Mouse (Mus musculus): ENCODE measurements at regions not wholly inside any gene's neighbourhood (a gene's known extent, or its start where the extent isn't known, plus 50 kb on each side); places are given as distances from the start of the nearest gene placed in this dataset.
A peak's percentile ranks its signal among the peaks of the same experiment; 100 is the strongest.

GRCm38 (mm10) chr6:6697418-6697979, 119.0 kb upstream of the Sem1 start:
- TF ChIP-seq POLR2A (IDR thresholded peaks at IDR 0.05; ENCODE audit: low read depth, low read length) (no peak), CTCF (conservative IDR thresholded peaks at IDR 0.05; ENCODE audit: insufficient read depth, insufficient read length, low read depth, low read length) (no peak)
- Histone ChIP-seq H3K27me3 (replicated peaks; ENCODE audit: control insufficient read depth, insufficient read depth, low read length) (no peaks in the 10 kb centered on the region), H3K36me3 (ENCODE audit: control insufficient read depth, insufficient read depth, low read length) (no peaks in the 10 kb centered on the region), H3K27ac (ENCODE audit: insufficient read depth, low read depth, low read length) (no peak overlapping the region), H3K4me3 (ENCODE audit: insufficient read depth, low read depth, low read length) (no peak overlapping the region), H3K4me1 (ENCODE audit: control insufficient read depth, insufficient read depth, low read length) (no peaks in the 10 kb centered on the region)
- WGBS = 49% methylated on average over 10 of the region's 10 CpGs
- DNase-seq = peak; percentile 29

GRCm38 (mm10) chr6:6706729-6707128, 128.3 kb upstream of the Sem1 start:
- H3K36me3 ChIP-seq (ENCODE audit: control insufficient read depth, insufficient read depth, low read length) = no peaks in the 10 kb centered on the region
- DNase-seq = no peak
- 84% methylated on average over 4 of the region's 4 CpGs for WGBS
- no peaks in the 10 kb centered on the region for H3K4me1 ChIP-seq (ENCODE audit: control insufficient read depth, insufficient read depth, low read length)
- TF ChIP-seq POLR2A (IDR thresholded peaks at IDR 0.05; ENCODE audit: low read depth, low read length) (no peak), CTCF (conservative IDR thresholded peaks at IDR 0.05; ENCODE audit: insufficient read depth, insufficient read length, low read depth, low read length) (no peak)
- H3K27me3 ChIP-seq (replicated peaks; ENCODE audit: control insufficient read depth, insufficient read depth, low read length) = no peaks in the 10 kb centered on the region
- no peak overlapping the region for H3K27ac ChIP-seq (ENCODE audit: insufficient read depth, low read depth, low read length)
- no peak overlapping the region for H3K4me3 ChIP-seq (ENCODE audit: insufficient read depth, low read depth, low read length)

- Histone ChIP-seq H3K27me3 (replicated peaks; ENCODE audit: control insufficient read depth, insufficient read depth, low read length) (no peaks in the 10 kb centered on the region), H3K36me3 (ENCODE audit: control insufficient read depth, insufficient read depth, low read length) (no peaks in the 10 kb centered on the region), H3K4me3 (ENCODE audit: insufficient read depth, low read depth, low read length) (no peak overlapping the region), H3K27ac (ENCODE audit: insufficient read depth, low read depth, low read length) (no peak overlapping the region), H3K4me1 (ENCODE audit: control insufficient read depth, insufficient read depth, low read length) (no peaks in the 10 kb centered on the region)
- 84% methylated on average over 3 of the region's 3 CpGs for WGBS
- DNase-seq = no peak
- TF ChIP-seq CTCF (conservative IDR thresholded peaks at IDR 0.05; ENCODE audit: insufficient read depth, insufficient read length, low read depth, low read length) (no peak), POLR2A (IDR thresholded peaks at IDR 0.05; ENCODE audit: low read depth, low read length) (no peak)
Observed at GRCm38 (mm10) chr6:6709057-6709456, 130.6 kb upstream of the Sem1 start.

GRCm38 (mm10) chr6:6730259-6730658, 132.9 kb upstream of the Dlx6 start:
- H3K27ac ChIP-seq (ENCODE audit: insufficient read depth, low read depth, low read length) = no peak overlapping the region
- H3K27me3 ChIP-seq (replicated peaks; ENCODE audit: control insufficient read depth, insufficient read depth, low read length) = no peaks in the 10 kb centered on the region
- H3K36me3 ChIP-seq (ENCODE audit: control insufficient read depth, insufficient read depth, low read length) = no peaks in the 10 kb centered on the region
- no peak for DNase-seq
- TF ChIP-seq POLR2A (IDR thresholded peaks at IDR 0.05; ENCODE audit: low read depth, low read length) (no peak), CTCF (conservative IDR thresholded peaks at IDR 0.05; ENCODE audit: insufficient read depth, insufficient read length, low read depth, low read length) (no peak)
- no peak overlapping the region for H3K4me3 ChIP-seq (ENCODE audit: insufficient read depth, low read depth, low read length)
- H3K4me1 ChIP-seq (ENCODE audit: control insufficient read depth, insufficient read depth, low read length) = no peaks in the 10 kb centered on the region
- 80% methylated on average over 3 of the region's 3 CpGs for WGBS

GRCm38 (mm10) chr6:6745394-6745793, 117.7 kb upstream of the Dlx6 start:
- TF ChIP-seq POLR2A (IDR thresholded peaks at IDR 0.05; ENCODE audit: low read depth, low read length) (no peak), CTCF (conservative IDR thresholded peaks at IDR 0.05; ENCODE audit: insufficient read depth, insufficient read length, low read depth, low read length) (no peak)
- 35% methylated on average over 3 of the region's 3 CpGs for WGBS
- Histone ChIP-seq H3K4me1 (ENCODE audit: control insufficient read depth, insufficient read depth, low read length) (no peaks in the 10 kb centered on the region), H3K27ac (ENCODE audit: insufficient read depth, low read depth, low read length) (no peak overlapping the region), H3K36me3 (ENCODE audit: control insufficient read depth, insufficient read depth, low read length) (no peaks in the 10 kb centered on the region), H3K4me3 (ENCODE audit: insufficient read depth, low read depth, low read length) (no peak overlapping the region), H3K27me3 (replicated peaks; ENCODE audit: control insufficient read depth, insufficient read depth, low read length) (no peaks in the 10 kb centered on the region)
- DNase-seq = no peak

- 54% methylated on average over 1 of the region's 1 CpGs for WGBS
- H3K4me3 ChIP-seq (ENCODE audit: insufficient read depth, low read depth, low read length) = no peak overlapping the region
- no peak for DNase-seq
Observed at GRCm38 (mm10) chr6:6779157-6779556, 84.0 kb upstream of the Dlx6 start.

GRCm38 (mm10) chr6:6781556-6781955, 81.6 kb upstream of the Dlx6 start:
- Histone ChIP-seq H3K4me3 (ENCODE audit: insufficient read depth, low read depth, low read length) (no peak overlapping the region), H3K27ac (ENCODE audit: insufficient read depth, low read depth, low read length) (no peak overlapping the region), H3K36me3 (ENCODE audit: control insufficient read depth, insufficient read depth, low read length) (no peaks in the 10 kb centered on the region), H3K4me1 (ENCODE audit: control insufficient read depth, insufficient read depth, low read length) (no peaks in the 10 kb centered on the region), H3K27me3 (replicated peaks; ENCODE audit: control insufficient read depth, insufficient read depth, low read length) (no peaks in the 10 kb centered on the region)
- 20% methylated on average over 3 of the region's 3 CpGs for WGBS
- DNase-seq = no peak
- TF ChIP-seq CTCF (conservative IDR thresholded peaks at IDR 0.05; ENCODE audit: insufficient read depth, insufficient read length, low read depth, low read length) (no peak), POLR2A (IDR thresholded peaks at IDR 0.05; ENCODE audit: low read depth, low read length) (no peak)

More at GRCm38 (mm10) chr6:6779157-6779556, 84.0 kb upstream of the Dlx6 start:
- H3K27me3 ChIP-seq (replicated peaks; ENCODE audit: control insufficient read depth, insufficient read depth, low read length) = no peaks in the 10 kb centered on the region
- TF ChIP-seq POLR2A (IDR thresholded peaks at IDR 0.05; ENCODE audit: low read depth, low read length) (no peak), CTCF (conservative IDR thresholded peaks at IDR 0.05; ENCODE audit: insufficient read depth, insufficient read length, low read depth, low read length) (no peak)
- no peak overlapping the region for H3K27ac ChIP-seq (ENCODE audit: insufficient read depth, low read depth, low read length)
- H3K4me1 ChIP-seq (ENCODE audit: control insufficient read depth, insufficient read depth, low read length) = no peaks in the 10 kb centered on the region
- H3K36me3 ChIP-seq (ENCODE audit: control insufficient read depth, insufficient read depth, low read length) = no peaks in the 10 kb centered on the region
